Mouse (Mus musculus): ENCODE results near the gene Pdzd7. TPM values are rescaled to one million over a fixed set of nuclear protein-coding genes. Genes with fewer than 3 reads are reported as not detected.
"Not testable (repeated sequence)": the region's sequence is repeated elsewhere in the genome, so short reads cannot be mapped to it uniquely, and the experiment has no call there.

Pdzd7 gene
- total RNA-seq, 2 experiments from 2014 or later: 4.1 to 4.7 TPM

- intact Hi-C loops (cut with DNase I): no loop called here
- peak in 1 of 2 experiments; percentile 37 for DNase-seq (ENCODE audit: extremely low spot score in 1 of 2, low spot score in 2 of 2)
These were observed 5.3 kb downstream of the Pdzd7 start for GRCm38 (mm10) chr19:45040214-45040613.

GRCm38 (mm10) chr19:45038198-45038597 lies 7.3 kb downstream of the Pdzd7 start:
- intact Hi-C loops (cut with DNase I); DNase-seq (ENCODE audit: extremely low spot score in 1 of 2, low spot score in 2 of 2): not testable (repeated sequence)

GRCm38 (mm10) chr19:45036867-45037266 lies 8.7 kb downstream of the Pdzd7 start:
- intact Hi-C loops (cut with DNase I): no loop called here
- peak in 1 of 2 experiments; percentile 82 for DNase-seq (ENCODE audit: extremely low spot score in 1 of 2, low spot score in 2 of 2)

GRCm38 (mm10) chr19:45032570-45033332 lies 12.8 kb downstream of the Pdzd7 start:
- intact Hi-C loops (cut with DNase I): loop anchor here (5.0 kb wide), 1 partner anchor 40 kb away; no protein-coding TSS in a partner anchor
- DNase-seq (ENCODE audit: extremely low spot score in 1 of 2, low spot score in 2 of 2): peak in 1 of 2 experiments; percentile 76

GRCm38 (mm10) chr19:45031780-45032179 lies 13.7 kb downstream of the Pdzd7 start:
- intact Hi-C loops (cut with DNase I): loop anchor here (2.0 to 5.0 kb wide), 2 partner anchors 15 to 39 kb away; no protein-coding TSS in a partner anchor
- DNase-seq (ENCODE audit: extremely low spot score in 1 of 2, low spot score in 2 of 2): peak in 1 of 2 experiments; percentile 84

- intact Hi-C loops (cut with DNase I): loop anchor here (2.0 to 5.0 kb wide), 2 partner anchors 14 to 39 kb away; no protein-coding TSS in a partner anchor
- DNase-seq (ENCODE audit: extremely low spot score in 1 of 2, low spot score in 2 of 2): peak; percentile 71 to 85
These were observed 14.5 kb downstream of the Pdzd7 start for GRCm38 (mm10) chr19:45030746-45031693.

- intact Hi-C loops (cut with DNase I): loop anchor here (2.0 to 5.0 kb wide), 2 partner anchors 13 to 38 kb away; no protein-coding TSS in a partner anchor
- DNase-seq (ENCODE audit: extremely low spot score in 1 of 2, low spot score in 2 of 2): peak in 1 of 2 experiments; percentile 81
These were observed 15.4 kb downstream of the Pdzd7 start for GRCm38 (mm10) chr19:45030111-45030510.

- intact Hi-C loops (cut with DNase I): no loop called here
- DNase-seq (ENCODE audit: extremely low spot score in 1 of 2, low spot score in 2 of 2): no peak
These were observed 15.9 kb downstream of the Pdzd7 start for GRCm38 (mm10) chr19:45029571-45029970.

- DNase-seq (ENCODE audit: extremely low spot score in 1 of 2, low spot score in 2 of 2): no peak
- intact Hi-C loops (cut with DNase I): no loop called here
These were observed 16.8 kb downstream of the Pdzd7 start for GRCm38 (mm10) chr19:45028746-45029145.

GRCm38 (mm10) chr19:45027848-45028247 lies 17.7 kb downstream of the Pdzd7 start:
- intact Hi-C loops (cut with DNase I): no loop called here
- no peak for DNase-seq (ENCODE audit: extremely low spot score in 1 of 2, low spot score in 2 of 2)

GRCm38 (mm10) chr19:45026958-45027670 lies 18.4 kb downstream of the Pdzd7 start:
- DNase-seq (ENCODE audit: extremely low spot score in 1 of 2, low spot score in 2 of 2): no peak
- intact Hi-C loops (cut with DNase I): no loop called here

GRCm38 (mm10) chr19:45025937-45026568 lies 19.5 kb downstream of the Pdzd7 start:
- intact Hi-C loops (cut with DNase I): no loop called here
- DNase-seq (ENCODE audit: extremely low spot score in 1 of 2, low spot score in 2 of 2): no peak

- intact Hi-C loops (cut with DNase I): no loop called here
These were observed 20.7 kb downstream of the Pdzd7 start for GRCm38 (mm10) chr19:45024775-45025174.

GRCm38 (mm10) chr19:45023993-45024392 lies 21.5 kb downstream of the Pdzd7 start:
- intact Hi-C loops (cut with DNase I): no loop called here

More at GRCm38 (mm10) chr19:45024775-45025174, 20.7 kb downstream of the Pdzd7 start:
- DNase-seq (ENCODE audit: extremely low spot score in 1 of 2, low spot score in 2 of 2): no peak

GRCm38 (mm10) chr19:45021362-45021761 lies 24.2 kb downstream of the Pdzd7 start:
- intact Hi-C loops (cut with DNase I): no loop called here
- no peak for DNase-seq (ENCODE audit: extremely low spot score in 1 of 2, low spot score in 2 of 2)

More at GRCm38 (mm10) chr19:45023993-45024392, 21.5 kb downstream of the Pdzd7 start:
- no peak for DNase-seq (ENCODE audit: extremely low spot score in 1 of 2, low spot score in 2 of 2)

- no peak for DNase-seq (ENCODE audit: extremely low spot score in 1 of 2, low spot score in 2 of 2)
- intact Hi-C loops (cut with DNase I): no loop called here
These were observed 25.2 kb downstream of the Pdzd7 start for GRCm38 (mm10) chr19:45020348-45020747.

GRCm38 (mm10) chr19:45018351-45018831 lies 27.1 kb downstream of the Pdzd7 start:
- intact Hi-C loops (cut with DNase I): no loop called here
- DNase-seq (ENCODE audit: extremely low spot score in 1 of 2, low spot score in 2 of 2): peak in 1 of 2 experiments; percentile 55

- intact Hi-C loops (cut with DNase I): loop anchor here (2.0 kb wide), 1 partner anchor 13 kb away; no protein-coding TSS in a partner anchor
These were observed 27.6 kb downstream of the Pdzd7 start for GRCm38 (mm10) chr19:45017909-45018308.

More at GRCm38 (mm10) chr19:45017909-45018308, 27.6 kb downstream of the Pdzd7 start:
- peak; percentile 75 to 94 for DNase-seq (ENCODE audit: extremely low spot score in 1 of 2, low spot score in 2 of 2)
